Mouse (Mus musculus) embryonic stem cell, embryonic (primary cell): ENCODE measurements at regions not wholly inside any gene's neighbourhood (a gene's known extent, or its start where the extent isn't known, plus 50 kb on each side); places are given as distances from the start of the nearest gene placed in this dataset.

Source experiments
- CTCF ChIA-PET, 4 experiments: fragments of 300-600 bp in 2 of 4; fragments of 350-600 bp in 2 of 4; sonication (Branson Sonifier 250); formaldehyde crosslinking; loops; one replicate each; lab custom pipeline; 2022; ENCODE audit warnings: inconsistent platforms in 2 of 4; lab: Charles Lee
- POLR2A ChIA-PET, 4 experiments: fragments of 300-600 bp in 2 of 4; fragments of 350-600 bp in 2 of 4; sonication (Branson Sonifier 250); formaldehyde crosslinking; loops; one replicate each; lab custom pipeline; 2022; ENCODE audit warnings: antibody characterized with exemption in 4 of 4, inconsistent platforms in 1 of 4; lab: Charles Lee

DNA sequence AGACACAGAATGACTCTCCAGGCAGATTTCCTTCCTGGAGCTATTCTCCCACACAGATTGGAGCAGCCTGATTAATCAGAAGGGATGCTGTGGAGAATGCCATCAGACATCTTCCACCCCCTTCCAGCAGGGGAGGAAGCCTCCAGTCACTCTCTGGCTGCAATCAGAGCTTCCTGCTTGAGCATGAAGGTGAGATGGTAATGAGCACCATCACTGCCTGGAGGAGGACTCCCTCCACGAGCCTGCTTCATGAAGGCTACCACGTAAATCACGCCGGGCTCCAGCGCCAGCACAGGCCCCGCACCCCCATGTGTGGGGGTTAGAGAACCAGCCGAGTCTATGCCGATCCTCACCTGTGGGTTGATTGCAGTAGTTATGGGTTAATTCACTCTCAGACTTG lies 321.7 kb upstream of the Zmiz1 start:
- POLR2A ChIA-PET: no interaction called here
- CTCF ChIA-PET: no interaction called here

DNA sequence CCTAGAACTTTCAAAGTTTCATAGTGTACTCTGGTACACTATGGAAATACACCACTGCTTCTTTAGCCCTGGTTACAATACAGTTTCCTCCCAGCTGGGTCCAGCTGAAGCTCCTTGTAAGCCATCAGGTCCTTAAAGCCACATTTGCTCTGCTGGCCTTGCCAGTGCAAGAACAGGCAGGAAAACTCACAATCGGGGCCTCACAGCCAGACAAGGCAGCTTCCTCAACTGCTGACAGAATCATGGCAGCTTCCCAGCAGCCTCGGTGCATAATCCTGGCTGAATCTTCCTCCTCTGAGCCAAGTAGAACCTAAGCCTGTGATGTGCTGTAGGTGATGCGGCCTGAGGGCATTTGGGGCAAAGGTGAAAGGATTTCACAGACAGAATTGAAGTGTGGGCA lies 320.5 kb upstream of the Zmiz1 start:
- ChIA-PET CTCF (no interaction called here), POLR2A (interaction anchor here in 1 of 4 experiments (0.5 kb wide), 1 partner anchor 182 kb away, joined by 5 read pairs; no protein-coding TSS in a partner anchor)

DNA sequence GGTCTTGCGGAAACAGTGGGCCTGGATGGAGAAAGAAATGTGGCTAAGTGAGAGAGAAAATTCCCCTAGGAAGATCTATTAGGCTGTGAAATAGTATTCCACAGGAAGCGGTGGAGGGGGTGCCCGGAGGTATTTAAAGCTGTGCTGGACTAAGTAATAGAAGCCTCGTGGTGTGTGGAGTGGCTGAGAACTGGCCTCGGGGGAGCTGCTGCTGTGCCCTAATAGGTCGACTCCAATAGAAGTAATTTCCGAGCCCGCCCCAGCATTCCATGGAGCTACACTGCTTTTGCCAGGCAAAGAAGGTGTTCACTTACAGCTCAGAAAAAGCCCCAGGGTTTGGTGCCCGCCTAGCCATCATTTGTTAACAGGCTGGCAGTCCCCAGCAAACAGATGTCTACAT lies 317.1 kb upstream of the Zmiz1 start:
- CTCF ChIA-PET: interaction anchor here in 1 of 4 experiments (0.7 kb wide), 1 partner anchor 419 kb away, joined by 3 read pairs; no protein-coding TSS in a partner anchor
- POLR2A ChIA-PET: interaction anchor here in 1 of 4 experiments (0.5 kb wide), 1 partner anchor 11 kb away, joined by 7 read pairs; no protein-coding TSS in a partner anchor

DNA sequence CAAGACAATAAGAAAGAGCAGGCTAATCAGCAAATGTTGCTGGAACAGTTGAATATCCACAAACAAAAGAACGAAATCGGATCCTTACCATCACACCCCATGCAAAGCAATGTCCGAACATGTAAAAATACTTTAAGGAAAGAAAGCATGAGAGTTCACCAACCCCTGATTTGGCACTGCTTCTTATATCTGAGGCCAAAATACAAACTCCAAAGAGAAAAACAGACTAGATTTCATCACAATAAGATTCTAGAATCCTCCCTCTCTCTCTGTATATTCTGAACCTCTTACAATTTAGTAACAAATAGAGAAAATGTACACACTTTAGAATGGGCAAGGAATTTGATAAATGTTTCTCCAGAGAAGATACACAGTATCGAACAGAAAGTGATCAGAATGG lies 315.9 kb upstream of the Zmiz1 start:
- CTCF ChIA-PET: no interaction called here
- POLR2A ChIA-PET: interaction anchor here in 1 of 4 experiments (0.6 kb wide), 1 partner anchor 42 kb away, joined by 3 read pairs; no protein-coding TSS in a partner anchor

DNA sequence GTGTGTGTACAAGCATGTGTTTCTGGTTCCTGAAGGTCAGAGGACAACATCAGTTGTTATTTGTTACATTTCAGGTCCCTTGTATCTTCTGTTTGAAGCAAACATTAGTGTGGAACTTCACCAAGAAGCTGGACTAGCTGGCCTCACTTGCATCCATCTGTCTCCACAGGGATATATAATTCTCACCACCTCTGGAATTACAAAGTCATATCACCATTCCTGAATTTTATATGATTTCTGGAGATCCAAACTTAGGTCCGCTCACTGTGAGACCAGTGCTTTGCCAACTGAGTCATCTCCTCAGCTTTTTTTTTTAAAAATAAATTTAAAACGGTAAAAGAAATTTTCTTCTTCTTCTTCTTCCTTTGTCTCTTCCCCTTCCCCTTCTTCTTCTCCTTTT lies 311.3 kb upstream of the Zmiz1 start:
- ChIA-PET POLR2A (interaction anchor here in 1 of 4 experiments (0.7 kb wide), 1 partner anchor 217 kb away, joined by 3 read pairs; no protein-coding TSS in a partner anchor), CTCF (interaction anchor here in 1 of 4 experiments (0.7 kb wide), 1 partner anchor 520 kb away, joined by 3 read pairs; no protein-coding TSS in a partner anchor)

DNA sequence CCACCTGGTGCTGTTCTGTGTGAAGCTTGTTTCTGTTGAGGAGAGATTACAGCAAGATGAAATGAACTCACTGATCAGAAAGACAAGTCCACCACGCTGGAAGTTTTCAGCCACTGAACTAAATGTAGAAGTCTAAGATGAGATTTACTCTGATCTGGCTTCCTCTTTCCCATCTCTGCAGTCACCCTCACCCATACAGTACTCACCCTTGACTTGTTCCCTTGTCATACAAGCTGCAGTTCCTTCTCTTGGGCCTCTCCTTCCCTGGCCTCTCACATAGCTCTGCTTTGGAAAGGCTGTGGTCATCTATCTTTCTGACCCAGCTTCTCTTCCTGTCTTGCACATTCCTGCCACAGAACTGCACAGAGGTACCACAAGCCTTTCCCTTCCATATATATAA lies 308.0 kb upstream of the Zmiz1 start:
- POLR2A ChIA-PET: no interaction called here
- CTCF ChIA-PET: interaction anchor here in 3 of 4 experiments (0.6 to 1.4 kb wide), 3 partner anchors 34 to 416 kb away, joined by 3 to 4 read pairs (median 4); no protein-coding TSS in a partner anchor

DNA sequence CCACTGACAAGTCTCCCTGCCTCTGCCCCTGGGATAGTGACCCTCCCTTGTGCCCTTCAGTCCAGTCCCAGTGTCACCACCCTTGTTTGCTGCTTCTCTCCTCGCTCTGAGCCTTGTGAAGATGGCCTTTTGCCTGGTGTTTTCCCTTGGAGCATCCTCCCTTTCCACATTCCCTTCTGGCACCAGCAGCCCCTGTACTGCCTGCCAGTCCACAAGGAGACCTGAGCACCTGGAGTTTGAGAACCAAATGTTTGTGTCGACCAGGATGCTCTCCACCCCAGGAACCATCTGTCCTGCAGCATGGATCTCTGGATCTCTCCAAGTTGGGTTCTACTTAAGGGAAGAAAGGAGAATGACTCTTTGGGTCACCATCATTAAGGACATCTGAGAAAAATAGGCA lies 307.5 kb upstream of the Zmiz1 start:
- POLR2A ChIA-PET: no interaction called here
- CTCF ChIA-PET: interaction anchor here in 1 of 4 experiments (1.4 kb wide), 1 partner anchor 35 kb away, joined by 4 read pairs; no protein-coding TSS in a partner anchor

DNA sequence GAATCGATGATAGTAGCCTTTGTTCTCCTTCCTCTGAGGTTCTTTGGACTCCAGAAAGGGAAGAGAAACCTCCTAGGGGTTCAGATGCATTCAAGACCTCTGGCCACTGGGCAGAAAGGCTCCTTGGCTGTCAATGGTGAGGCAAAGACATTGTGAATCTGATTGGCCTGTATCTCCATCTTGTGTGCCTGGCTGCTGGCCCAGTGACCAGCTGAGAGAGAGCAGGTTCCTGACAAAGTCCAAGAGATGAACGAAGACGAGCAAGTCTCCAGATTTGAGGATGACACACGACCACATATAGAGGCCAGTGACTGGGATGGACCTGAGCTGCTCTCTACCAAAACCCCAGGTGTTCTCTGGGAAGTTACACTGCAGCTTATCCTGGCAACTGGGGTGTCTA lies 305.4 kb upstream of the Zmiz1 start:
- CTCF ChIA-PET: interaction anchor here in 1 of 4 experiments (0.5 kb wide), 1 partner anchor 1745 kb away, joined by 9 read pairs; no protein-coding TSS in a partner anchor
- POLR2A ChIA-PET: no interaction called here

DNA sequence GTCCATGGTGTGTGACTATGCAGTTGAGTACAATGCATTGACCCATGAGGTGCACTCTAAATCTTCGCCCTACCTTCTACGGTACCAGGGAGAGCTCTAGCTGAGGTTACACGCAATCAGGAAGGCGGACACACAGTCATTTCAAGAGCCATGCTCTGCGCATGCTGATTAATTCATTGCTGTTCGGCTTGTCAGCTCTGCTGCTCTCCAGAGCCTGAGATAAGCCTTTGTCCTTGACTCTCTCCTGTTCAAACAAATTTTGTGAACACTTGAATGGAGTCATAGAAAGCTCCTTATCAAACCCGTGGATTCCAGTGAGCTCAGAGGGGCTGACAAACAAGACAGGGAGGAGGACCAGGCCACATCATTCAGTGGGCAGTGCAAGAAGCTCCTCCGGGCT lies 304.8 kb upstream of the Zmiz1 start:
- POLR2A ChIA-PET: no interaction called here

DNA sequence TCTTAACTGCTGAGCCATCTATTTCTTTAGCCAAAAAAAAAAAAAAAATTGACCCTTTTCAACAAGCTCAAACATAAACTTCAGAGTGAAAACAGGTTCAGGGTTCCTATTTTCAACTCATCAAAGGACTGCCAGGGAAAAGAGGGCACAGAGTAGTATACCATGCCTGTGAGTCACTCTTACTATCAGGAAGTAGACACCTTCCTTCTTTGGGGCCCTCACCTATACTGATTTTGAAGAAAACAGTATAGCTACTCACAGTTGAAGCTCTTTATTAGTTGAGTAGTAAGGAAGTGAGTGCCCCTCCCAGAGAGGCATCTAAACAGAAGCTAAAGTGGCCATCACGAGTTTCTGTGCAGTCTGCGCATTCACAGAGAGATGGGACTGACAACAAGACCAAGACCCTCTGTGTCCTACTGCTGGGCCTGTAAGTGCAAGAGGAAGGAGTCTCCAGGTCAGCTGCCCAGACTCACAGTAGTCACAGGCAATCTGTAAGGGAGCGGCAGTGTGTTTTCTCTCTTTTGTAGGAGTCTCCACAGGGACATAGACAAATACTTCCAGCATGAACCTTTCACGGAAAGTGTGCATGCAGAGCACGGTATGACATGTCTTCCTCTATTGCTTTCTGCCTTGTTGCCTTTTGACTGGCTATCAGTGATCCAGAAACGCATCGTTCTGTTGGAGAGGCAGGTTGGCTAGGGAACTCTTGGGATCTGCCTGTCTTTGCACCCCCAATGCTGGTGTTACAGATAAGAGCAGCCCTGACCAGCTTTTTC lies 303.8 kb upstream of the Zmiz1 start:
- ChIA-PET CTCF (interaction anchor here in 1 of 4 experiments (0.6 kb wide), 1 partner anchor 560 kb away, joined by 3 read pairs; no protein-coding TSS in a partner anchor), POLR2A (interaction anchor here in 1 of 4 experiments (1.1 kb wide), 1 partner anchor 29 kb away, joined by 3 read pairs; no protein-coding TSS in a partner anchor)

More for the DNA sequence above, 304.8 kb upstream of the Zmiz1 start:
- CTCF ChIA-PET: interaction anchor here in 1 of 4 experiments (0.6 kb wide), 1 partner anchor 561 kb away, joined by 3 read pairs; no protein-coding TSS in a partner anchor

DNA sequence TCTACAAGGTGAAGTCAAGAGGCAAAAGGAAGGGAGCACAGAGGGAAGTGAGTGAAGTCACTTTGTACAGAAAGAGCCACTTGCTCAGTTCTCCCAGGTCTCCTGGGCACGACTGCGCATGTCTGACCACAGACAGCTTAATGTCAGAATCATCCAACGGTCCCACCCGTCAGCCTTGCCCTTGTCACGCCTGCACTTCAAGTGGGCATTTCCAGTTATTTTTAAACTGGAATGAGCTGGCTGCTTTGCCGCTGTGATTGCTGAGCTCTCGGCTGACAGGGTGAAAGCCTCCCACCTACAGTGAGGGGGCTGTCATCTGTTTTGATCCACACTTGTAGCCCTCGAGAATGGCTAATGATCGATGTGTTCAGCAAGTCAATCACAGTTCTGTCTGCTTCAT lies 302.8 kb upstream of the Zmiz1 start:
- ChIA-PET CTCF (no interaction called here), POLR2A (interaction anchor here in 1 of 4 experiments (1.1 kb wide), 1 partner anchor 28 kb away, joined by 3 read pairs; no protein-coding TSS in a partner anchor)

DNA sequence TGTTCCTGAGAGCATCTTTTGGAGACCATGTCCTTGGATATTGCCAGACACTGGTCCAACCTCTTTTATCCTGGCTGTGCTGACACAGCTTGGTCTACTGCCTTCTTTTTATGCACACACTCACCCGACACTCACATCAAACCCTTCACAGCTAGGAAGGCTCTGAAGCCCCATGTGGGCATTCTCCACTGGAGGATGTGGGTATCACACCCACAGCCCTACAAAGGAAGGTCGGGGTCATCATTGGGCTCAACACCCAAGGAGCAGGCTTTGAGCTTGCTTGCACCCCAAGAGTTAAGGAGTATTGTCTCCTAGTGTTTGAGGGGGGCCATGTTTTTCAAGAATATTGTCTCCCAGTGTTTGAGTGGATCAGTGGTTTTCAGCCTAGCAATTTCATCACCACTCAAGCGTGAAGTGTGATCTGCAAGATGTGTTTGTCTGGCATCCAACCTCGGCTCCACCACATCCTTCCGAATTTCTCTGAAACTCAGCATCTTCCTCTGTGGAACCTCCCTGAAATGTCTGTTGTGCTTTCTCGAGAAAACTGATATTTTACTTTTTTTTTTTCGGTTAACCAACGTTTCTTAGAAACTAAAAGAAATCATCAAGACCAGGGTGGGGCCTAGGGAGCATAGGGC lies 297.2 kb upstream of the Zmiz1 start:
- ChIA-PET POLR2A (no interaction called here), CTCF (no interaction called here)

DNA sequence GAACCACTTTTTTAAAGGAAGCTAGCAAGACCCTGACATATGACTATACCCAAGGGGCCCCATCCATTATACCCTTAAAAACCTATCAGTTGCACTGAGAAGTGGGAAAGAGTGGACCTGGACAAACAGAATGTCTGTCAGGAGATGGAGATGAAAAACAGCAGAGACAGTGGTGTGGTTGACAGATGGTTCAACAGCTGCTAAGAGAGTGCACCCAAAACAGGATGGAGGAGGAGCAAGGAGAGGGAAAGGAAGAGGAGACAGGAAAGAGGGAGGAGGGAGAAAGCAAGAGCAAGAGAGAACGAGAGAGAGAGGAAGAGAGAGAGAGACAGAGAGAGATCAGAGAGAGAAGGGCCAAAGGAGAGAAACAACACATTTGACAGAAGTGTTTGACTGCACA lies 292.8 kb upstream of the Zmiz1 start:
- POLR2A ChIA-PET: no interaction called here

DNA sequence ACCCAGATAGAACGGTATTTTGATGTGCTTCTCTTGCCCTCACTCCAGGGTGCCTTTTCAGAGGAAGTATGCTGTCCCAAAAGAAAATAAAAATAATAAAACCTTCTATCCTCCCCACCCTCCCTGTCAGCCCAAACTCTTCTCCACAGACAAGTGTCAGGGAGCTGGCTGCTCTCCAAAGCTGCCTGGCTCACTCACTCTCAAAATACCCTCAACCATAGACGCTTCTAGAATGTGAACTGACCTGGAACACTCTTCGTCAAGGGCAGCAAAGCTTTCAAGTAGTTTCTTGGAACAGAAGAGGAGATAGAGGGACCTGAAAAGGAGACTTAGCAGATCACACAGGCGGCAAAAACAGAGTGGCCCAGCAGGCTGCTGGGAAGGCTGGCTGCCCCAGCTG lies 291.4 kb upstream of the Zmiz1 start:
- POLR2A ChIA-PET: no interaction called here
- CTCF ChIA-PET: no interaction called here

More for the DNA sequence above, 292.8 kb upstream of the Zmiz1 start:
- CTCF ChIA-PET: no interaction called here

DNA sequence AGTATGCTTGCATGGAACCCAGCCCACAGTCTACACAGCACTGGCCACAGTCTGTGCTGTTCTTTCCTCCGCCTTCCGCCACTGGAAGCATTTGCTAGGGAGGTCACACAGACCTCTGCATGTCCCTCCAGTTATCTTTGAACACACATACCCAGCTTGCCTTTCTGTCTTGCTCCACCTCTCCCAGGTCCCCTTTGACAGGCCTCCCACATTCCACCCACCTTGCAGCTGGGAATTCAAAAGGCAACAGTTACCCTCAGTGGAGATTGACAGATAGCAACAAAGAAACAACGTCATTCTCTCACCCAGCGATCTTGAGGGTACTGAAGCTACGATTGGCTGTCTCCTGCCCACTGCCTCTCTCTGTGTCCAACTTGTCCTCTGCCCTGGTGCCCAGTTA lies 290.7 kb upstream of the Zmiz1 start:
- CTCF ChIA-PET: no interaction called here
- POLR2A ChIA-PET: no interaction called here

DNA sequence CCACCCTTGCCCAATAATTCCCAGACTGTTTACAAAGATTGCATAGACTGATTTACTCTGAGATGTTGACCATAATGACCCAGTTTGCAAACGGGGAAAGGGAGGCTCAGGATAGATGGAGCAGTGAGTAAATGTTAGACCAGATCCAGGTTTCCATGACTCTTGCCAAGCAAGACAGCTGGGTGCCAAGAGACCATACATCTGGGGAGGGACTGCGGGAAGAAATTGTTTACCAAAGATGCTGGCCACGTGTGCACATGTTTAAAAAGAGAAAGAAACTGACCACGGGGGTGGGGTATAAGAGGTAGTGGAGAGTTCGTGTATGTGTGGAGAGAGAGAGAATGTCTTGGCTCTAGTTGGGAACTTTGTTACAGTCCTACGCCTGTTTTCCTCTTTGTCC lies 285.7 kb upstream of the Zmiz1 start:
- CTCF ChIA-PET: no interaction called here
- POLR2A ChIA-PET: no interaction called here

DNA sequence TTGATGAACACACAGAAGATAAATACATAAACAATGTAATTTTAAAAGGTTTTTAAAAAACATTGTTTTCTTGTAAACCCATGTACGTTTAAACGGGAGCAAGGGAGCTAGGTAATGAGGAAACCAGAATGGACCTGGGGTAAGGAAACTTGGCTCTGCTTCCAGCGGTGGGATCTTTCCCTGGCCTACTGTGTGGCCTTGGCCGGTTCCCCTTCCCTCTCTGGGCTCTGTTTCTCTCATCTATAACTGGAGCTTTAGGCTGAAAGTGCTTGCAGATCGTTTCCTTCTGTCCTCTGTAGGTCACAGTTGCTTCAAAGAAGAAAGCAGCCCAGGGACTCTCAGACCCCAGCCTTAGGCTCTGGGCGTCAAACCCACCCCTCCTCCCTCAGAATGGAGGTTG lies 285.1 kb upstream of the Zmiz1 start:
- POLR2A ChIA-PET: no interaction called here
- CTCF ChIA-PET: no interaction called here

DNA sequence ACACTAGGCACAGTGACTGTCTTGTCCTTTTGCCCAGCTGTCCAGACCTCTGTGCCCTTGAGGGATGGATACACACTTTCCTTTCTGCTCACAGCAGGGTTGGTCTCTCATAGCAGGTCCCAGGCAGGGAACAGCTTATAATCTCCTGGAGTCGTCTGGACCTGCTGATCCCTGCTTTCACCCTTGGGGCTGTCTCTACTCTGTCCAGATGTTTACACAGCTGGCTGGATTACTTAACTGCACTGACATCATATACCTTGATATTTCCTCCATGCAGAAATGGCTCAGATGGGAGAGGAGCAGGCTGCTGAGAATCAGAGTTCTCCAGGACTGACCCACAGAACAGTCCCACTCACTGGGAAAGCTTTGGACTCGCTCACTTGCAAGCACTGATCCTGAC lies 284.6 kb upstream of the Zmiz1 start:
- ChIA-PET POLR2A (interaction anchor here in 1 of 4 experiments (1.1 kb wide), 1 partner anchor 46 kb away, joined by 3 read pairs; no protein-coding TSS in a partner anchor), CTCF (no interaction called here)

DNA sequence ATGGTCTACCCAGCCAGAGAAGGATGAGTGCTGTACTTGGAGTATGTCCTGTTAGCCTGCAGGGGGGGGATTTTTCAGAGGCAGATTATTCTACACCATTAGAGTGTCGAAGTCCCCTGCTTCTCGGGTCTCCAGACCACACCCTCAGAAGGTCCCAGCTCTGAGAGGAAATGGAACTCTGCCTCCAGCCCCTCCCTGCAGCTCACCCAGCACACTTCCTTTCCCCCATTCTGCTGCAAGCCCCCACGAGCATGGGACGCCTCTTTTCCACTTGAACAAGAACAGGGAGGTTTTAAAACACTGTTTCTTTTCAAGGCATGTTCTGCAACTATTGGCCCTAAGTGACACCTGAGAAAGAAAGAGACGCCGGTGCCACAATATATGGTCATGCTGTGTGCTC lies 282.8 kb upstream of the Zmiz1 start:
- ChIA-PET POLR2A (interaction anchor here in 1 of 4 experiments (0.6 kb wide), 1 partner anchor 9 kb away, joined by 3 read pairs; no protein-coding TSS in a partner anchor), CTCF (no interaction called here)

DNA sequence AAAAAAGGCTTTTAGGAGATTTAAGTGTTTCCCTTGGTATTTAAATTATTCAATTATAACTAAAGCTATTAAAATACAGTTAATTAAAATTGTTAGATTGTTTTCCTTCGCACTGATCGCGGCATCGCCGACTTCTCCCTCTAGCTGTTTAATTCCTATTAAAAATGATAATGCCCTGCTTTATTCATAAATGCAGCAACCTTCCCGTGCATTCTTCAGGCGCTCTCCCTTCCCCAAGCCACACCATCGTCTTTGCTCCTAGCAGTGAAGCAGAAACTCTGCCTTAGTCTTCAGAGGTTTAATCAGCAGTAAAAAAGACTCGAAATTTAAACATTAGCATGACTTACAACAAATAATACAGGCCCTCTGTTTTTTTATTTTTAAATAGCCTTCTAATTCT lies 278.9 kb upstream of the Zmiz1 start:
- ChIA-PET CTCF (no interaction called here), POLR2A (no interaction called here)
